Mouse (Mus musculus): ENCODE data around the gene Ticrr. TPM values are rescaled to one million over a fixed set of nuclear protein-coding genes. Genes with fewer than 3 reads are reported as not detected.
A peak's percentile ranks its signal among the peaks of the same experiment; 100 is the strongest.

The Ticrr gene
- polyA plus RNA-seq, 1 experiment from 2014 or later: 1.6 TPM

GRCm38 (mm10) chr7:79654586-79654985 is 5.4 kb upstream of the Ticrr start:
- Histone ChIP-seq H3K27ac (no peak overlapping the region), H3K36me3 (ENCODE audit: inconsistent target) (no peaks in the 10 kb centered on the region), H3K79me2 (ENCODE audit: inconsistent target) (no peaks in the 10 kb centered on the region), H3K4me3 (ENCODE audit: inconsistent target) (no peak overlapping the region)
- 86% methylated on average over 1 of the region's 1 CpGs for WGBS (ENCODE audit: missing documents)

GRCm38 (mm10) chr7:79660291-79661150 is 525 bp downstream of the Ticrr start:
- Histone ChIP-seq H3K4me3 (ENCODE audit: inconsistent target) (peak overlapping the region; percentile 65), H3K36me3 (ENCODE audit: inconsistent target) (no peaks in the 10 kb centered on the region), H3K79me2 (ENCODE audit: inconsistent target) (peaks cover 51% of the 10 kb centered on the region), H3K27ac (no peak overlapping the region)
- WGBS (ENCODE audit: missing documents): under 1% methylated on average over 70 of the region's 73 CpGs

- H3K27ac ChIP-seq: no peak overlapping the region
- H3K79me2 ChIP-seq (ENCODE audit: inconsistent target): peaks cover 51% of the 10 kb centered on the region
- peak overlapping the region; percentile 65 for H3K4me3 ChIP-seq (ENCODE audit: inconsistent target)
- WGBS (ENCODE audit: missing documents): 22% methylated on average over 4 of the region's 5 CpGs
- no peaks in the 10 kb centered on the region for H3K36me3 ChIP-seq (ENCODE audit: inconsistent target)
These were observed 1.4 kb downstream of the Ticrr start for GRCm38 (mm10) chr7:79661253-79661890.

GRCm38 (mm10) chr7:79666690-79667089 is 6.7 kb downstream of the Ticrr start:
- Histone ChIP-seq H3K27ac (no peak overlapping the region), H3K36me3 (ENCODE audit: inconsistent target) (no peaks in the 10 kb centered on the region)

GRCm38 (mm10) chr7:79670900-79671604 is 11.1 kb downstream of the Ticrr start:
- Histone ChIP-seq H3K36me3 (ENCODE audit: inconsistent target) (no peaks in the 10 kb centered on the region), H3K79me2 (ENCODE audit: inconsistent target) (no peaks in the 10 kb centered on the region), H3K27ac (no peak overlapping the region), H3K4me3 (ENCODE audit: inconsistent target) (no peak overlapping the region)
- 93% methylated on average over 4 of the region's 4 CpGs for WGBS (ENCODE audit: missing documents)

More at GRCm38 (mm10) chr7:79666690-79667089, 6.7 kb downstream of the Ticrr start:
- no peak overlapping the region for H3K4me3 ChIP-seq (ENCODE audit: inconsistent target)
- peaks cover 37% of the 10 kb centered on the region for H3K79me2 ChIP-seq (ENCODE audit: inconsistent target)

GRCm38 (mm10) chr7:79679186-79679585 is 19.2 kb downstream of the Ticrr start:
- Histone ChIP-seq H3K36me3 (ENCODE audit: inconsistent target) (no peaks in the 10 kb centered on the region), H3K4me3 (ENCODE audit: inconsistent target) (no peak overlapping the region), H3K79me2 (ENCODE audit: inconsistent target) (no peaks in the 10 kb centered on the region), H3K27ac (no peak overlapping the region)

GRCm38 (mm10) chr7:79680231-79680630 is 20.2 kb downstream of the Ticrr start:
- WGBS (ENCODE audit: missing documents): 100% methylated on average over 2 of the region's 2 CpGs
- H3K79me2 ChIP-seq (ENCODE audit: inconsistent target): no peaks in the 10 kb centered on the region
- no peaks in the 10 kb centered on the region for H3K36me3 ChIP-seq (ENCODE audit: inconsistent target)
- H3K27ac ChIP-seq: no peak overlapping the region
- H3K4me3 ChIP-seq (ENCODE audit: inconsistent target): no peak overlapping the region

GRCm38 (mm10) chr7:79696495-79696894 is 36.5 kb downstream of the Ticrr start:
- H3K27ac ChIP-seq: no peak overlapping the region
- no peaks in the 10 kb centered on the region for H3K36me3 ChIP-seq (ENCODE audit: inconsistent target)
- 73% methylated on average over 8 of the region's 8 CpGs for WGBS (ENCODE audit: missing documents)
- no peak overlapping the region for H3K4me3 ChIP-seq (ENCODE audit: inconsistent target)
- no peaks in the 10 kb centered on the region for H3K79me2 ChIP-seq (ENCODE audit: inconsistent target)

- Histone ChIP-seq H3K79me2 (ENCODE audit: inconsistent target) (no peaks in the 10 kb centered on the region), H3K4me3 (ENCODE audit: inconsistent target) (no peak overlapping the region), H3K27ac (no peak overlapping the region), H3K36me3 (ENCODE audit: inconsistent target) (no peaks in the 10 kb centered on the region)
- WGBS (ENCODE audit: missing documents): 96% methylated on average over 16 of the region's 16 CpGs
These were observed 42.8 kb downstream of the Ticrr start for GRCm38 (mm10) chr7:79702755-79703154.

GRCm38 (mm10) chr7:79705210-79705609 is 45.2 kb downstream of the Ticrr start:
- Histone ChIP-seq H3K36me3 (ENCODE audit: inconsistent target) (no peaks in the 10 kb centered on the region), H3K27ac (no peak overlapping the region), H3K79me2 (ENCODE audit: inconsistent target) (no peaks in the 10 kb centered on the region), H3K4me3 (ENCODE audit: inconsistent target) (no peak overlapping the region)
- WGBS (ENCODE audit: missing documents): 86% methylated on average over 5 of the region's 5 CpGs

GRCm38 (mm10) chr7:79710130-79710607 is 50.2 kb downstream of the Ticrr start:
- no peaks in the 10 kb centered on the region for H3K79me2 ChIP-seq (ENCODE audit: inconsistent target)
- H3K36me3 ChIP-seq (ENCODE audit: inconsistent target): no peaks in the 10 kb centered on the region
- no peak overlapping the region for H3K27ac ChIP-seq
- no peak overlapping the region for H3K4me3 ChIP-seq (ENCODE audit: inconsistent target)
- 17% methylated on average over 53 of the region's 55 CpGs for WGBS (ENCODE audit: missing documents)

GRCm38 (mm10) chr7:79710831-79711230 is 50.8 kb downstream of the Ticrr start:
- Histone ChIP-seq H3K36me3 (ENCODE audit: inconsistent target) (no peaks in the 10 kb centered on the region), H3K4me3 (ENCODE audit: inconsistent target) (no peak overlapping the region), H3K27ac (no peak overlapping the region), H3K79me2 (ENCODE audit: inconsistent target) (no peaks in the 10 kb centered on the region)
- 85% methylated on average over 17 of the region's 17 CpGs for WGBS (ENCODE audit: missing documents)

- no peak within 1 kb of the TSS for H3K27ac ChIP-seq
- H3K4me3 ChIP-seq (ENCODE audit: inconsistent target): peak within 1 kb of the TSS; percentile 34
- no peaks in the 10 kb centered on the region for H3K36me3 ChIP-seq (ENCODE audit: inconsistent target)
- WGBS (ENCODE audit: missing documents): 3% methylated on average over 44 of the region's 55 CpGs
- no peaks in the 10 kb centered on the region for H3K79me2 ChIP-seq (ENCODE audit: inconsistent target)
These were observed 55.4 kb downstream of the Ticrr start, which contains the start of gene Kif7 for GRCm38 (mm10) chr7:79715187-79715981. Gene Kif7, minus strand, starts transcription at chr7:79715720.

- Histone ChIP-seq H3K79me2 (ENCODE audit: inconsistent target) (no peaks in the 10 kb centered on the region), H3K27ac (no peak overlapping the region)
- WGBS (ENCODE audit: missing documents): 2% methylated on average over 48 of the region's 48 CpGs
These were observed 61.5 kb downstream of the Ticrr start for GRCm38 (mm10) chr7:79721386-79721977.

More at GRCm38 (mm10) chr7:79721386-79721977, 61.5 kb downstream of the Ticrr start:
- Histone ChIP-seq H3K4me3 (ENCODE audit: inconsistent target) (peak overlapping the region; percentile 15; the same call in 1 of the 2 replicates), H3K36me3 (ENCODE audit: inconsistent target) (no peaks in the 10 kb centered on the region)
